Mouse (Mus musculus) neural tube, embryonic 14.5 days (tissue): Measurements from ENCODE around the gene Cln5. TPM values are rescaled to one million over a fixed set of nuclear protein-coding genes. Genes with fewer than 3 reads are reported as not detected.

Experiments
- ATAC-seq: fragments of 200-750 bp; cut with Nextera tagmentation; 2 replicates; pipeline ENCODE4 v1.8.0; 2017; ENCODE audit warnings: low read depth, mild to moderate bottlenecking, moderate TSS enrichment, moderate library complexity
- H3K27ac ChIP-seq: fragments of 300-500 bp; sonication (generic); 2 replicates; pipeline ENCODE4 v1.5.1; 2014; ENCODE audit warnings: low read depth, mild to moderate bottlenecking, control low read depth, low read length, moderate library complexity, mixed read lengths
- H3K27me3 ChIP-seq: fragments of 300-500 bp; sonication (generic); 2 replicates; pipeline ENCODE4 v1.6.1; 2014; ENCODE audit warnings: low read length; ENCODE audit not compliant: control insufficient read depth, insufficient read depth
- H3K36me3 ChIP-seq: fragments of 300-500 bp; sonication (generic); 2 replicates; pipeline ENCODE4 v1.6.1; 2014; ENCODE audit warnings: low read length, mixed read lengths; ENCODE audit not compliant: control insufficient read depth, insufficient read depth
- H3K4me1 ChIP-seq: fragments of 300-500 bp; sonication (generic); 2 replicates; pipeline ENCODE4 v1.6.1; 2014; ENCODE audit warnings: low read length; ENCODE audit not compliant: control insufficient read depth, insufficient read depth
- H3K4me2 ChIP-seq: fragments of 300-500 bp; sonication (generic); 2 replicates; pipeline ENCODE4 v1.6.1; 2014; ENCODE audit warnings: mild to moderate bottlenecking, low read depth, low read length, control low read depth
- H3K4me3 ChIP-seq: fragments of 300-500 bp; sonication (generic); 2 replicates; pipeline ENCODE4 v1.5.1; 2014; ENCODE audit warnings: low read depth, low read length, control low read depth, mixed read lengths
- H3K9ac ChIP-seq: fragments of 300-500 bp; sonication (generic); replicated peaks from 2 replicates; pipeline ENCODE4 v1.6.1; 2014; ENCODE audit warnings: low read depth, mild to moderate bottlenecking, control low read depth, low read length, mixed read lengths
- H3K9me3 ChIP-seq: fragments of 300-500 bp; sonication (generic); 2 replicates; pipeline ENCODE4 v1.6.1; 2016; ENCODE audit warnings: low read length; ENCODE audit not compliant: control insufficient read depth
- WGBS: fragments of 180-500 bp; shearing (Covaris S2); extraction: QIAGEN DNeasy Blood & Tissue Kit; methylation state at CpG from one replicate; pipeline ENCODE4 v1.1.7; 2014; 5-methylcytosine and 5-hydroxymethylcytosine counted together
- polyA plus RNA-seq: library from polyadenylated mRNA; unstranded; fragments of >200 nt; fragmentation: Nextera tagmentation; extraction: Ambion mirVana; gene quantifications from 2 replicates; pipeline ENCODE4 v1.2.1, GENCODE M21; 2014

Gene Cln5
- polyA plus RNA-seq, 1 experiment from 2014 or later, result 10.6 TPM

GRCm38 (mm10) chr14:103100296-103100695 lies 30.3 kb downstream of the Cln5 start:
- H3K4me2 ChIP-seq, result no peak overlapping the region
- no peaks in the 10 kb centered on the region for H3K9me3 ChIP-seq
- H3K36me3 ChIP-seq, result no peaks in the 10 kb centered on the region
- H3K27ac ChIP-seq, result no peak overlapping the region
- H3K9ac ChIP-seq, result no peak overlapping the region
- no peak overlapping the region for H3K4me3 ChIP-seq
- H3K4me1 ChIP-seq, result peaks cover 19% of the 10 kb centered on the region
- no peaks in the 10 kb centered on the region for H3K27me3 ChIP-seq
- WGBS, result 84% methylated on average over 13 of the region's 13 CpGs
- ATAC-seq, result no peak

- 81% methylated on average over 3 of the region's 3 CpGs for WGBS
- Histone ChIP-seq H3K27ac (no peak overlapping the region), H3K4me1 (peaks cover 18% of the 10 kb centered on the region), H3K9me3 (no peaks in the 10 kb centered on the region), H3K27me3 (no peaks in the 10 kb centered on the region), H3K4me2 (no peak overlapping the region), H3K9ac (no peak overlapping the region), H3K36me3 (no peaks in the 10 kb centered on the region), H3K4me3 (no peak overlapping the region)
- no peak for ATAC-seq
Measured at GRCm38 (mm10) chr14:103101171-103101570, 31.2 kb downstream of the Cln5 start.

- Histone ChIP-seq H3K9ac (no peak overlapping the region), H3K27me3 (no peaks in the 10 kb centered on the region), H3K36me3 (no peaks in the 10 kb centered on the region), H3K4me1 (peaks cover 7% of the 10 kb centered on the region), H3K27ac (no peak overlapping the region), H3K4me3 (no peak overlapping the region), H3K9me3 (no peaks in the 10 kb centered on the region), H3K4me2 (no peak overlapping the region)
- 60% methylated on average over 6 of the region's 6 CpGs for WGBS
- no peak for ATAC-seq
Measured at GRCm38 (mm10) chr14:103102246-103102645, 32.2 kb downstream of the Cln5 start.

- WGBS, result 83% methylated on average over 10 of the region's 10 CpGs
- Histone ChIP-seq H3K9me3 (no peaks in the 10 kb centered on the region), H3K4me3 (no peak overlapping the region), H3K27me3 (no peaks in the 10 kb centered on the region), H3K9ac (no peak overlapping the region), H3K27ac (no peak overlapping the region), H3K4me2 (no peak overlapping the region), H3K4me1 (peaks cover 3% of the 10 kb centered on the region; the same call in 1 of the 2 replicates), H3K36me3 (no peaks in the 10 kb centered on the region)
- no peak for ATAC-seq
Measured at GRCm38 (mm10) chr14:103102731-103103335, 32.8 kb downstream of the Cln5 start.

- no peak for ATAC-seq
- Histone ChIP-seq H3K36me3 (no peaks in the 10 kb centered on the region), H3K9ac (no peak overlapping the region), H3K4me3 (no peak overlapping the region), H3K4me2 (no peak overlapping the region), H3K9me3 (no peaks in the 10 kb centered on the region), H3K4me1 (no peaks in the 10 kb centered on the region), H3K27ac (no peak overlapping the region), H3K27me3 (no peaks in the 10 kb centered on the region)
- 93% methylated on average over 2 of the region's 2 CpGs for WGBS
Measured at GRCm38 (mm10) chr14:103106301-103106700, 36.3 kb downstream of the Cln5 start.

- Histone ChIP-seq H3K9ac (no peak overlapping the region), H3K4me1 (no peaks in the 10 kb centered on the region), H3K9me3 (no peaks in the 10 kb centered on the region), H3K4me3 (no peak overlapping the region), H3K36me3 (peaks cover 13% of the 10 kb centered on the region), H3K27me3 (no peaks in the 10 kb centered on the region), H3K27ac (no peak overlapping the region), H3K4me2 (no peak overlapping the region)
- ATAC-seq, result no peak
- WGBS, result 92% methylated on average over 4 of the region's 4 CpGs
Measured at GRCm38 (mm10) chr14:103109971-103110370, 40.0 kb downstream of the Cln5 start.

- Histone ChIP-seq H3K9me3 (no peaks in the 10 kb centered on the region), H3K9ac (no peak overlapping the region), H3K4me1 (no peaks in the 10 kb centered on the region), H3K36me3 (peaks cover 39% of the 10 kb centered on the region), H3K27ac (no peak overlapping the region), H3K4me3 (no peak overlapping the region), H3K27me3 (no peaks in the 10 kb centered on the region), H3K4me2 (no peak overlapping the region)
- ATAC-seq, result no peak
- WGBS, result 87% methylated on average over 3 of the region's 3 CpGs
Measured at GRCm38 (mm10) chr14:103112606-103113363, 42.8 kb downstream of the Cln5 start.

GRCm38 (mm10) chr14:103114994-103115670 lies 45.1 kb downstream of the Cln5 start:
- Histone ChIP-seq H3K9me3 (no peaks in the 10 kb centered on the region), H3K4me1 (no peaks in the 10 kb centered on the region), H3K36me3 (peaks cover 57% of the 10 kb centered on the region), H3K9ac (no peak overlapping the region), H3K4me3 (no peak overlapping the region), H3K4me2 (no peak overlapping the region), H3K27me3 (no peaks in the 10 kb centered on the region), H3K27ac (no peak overlapping the region)
- WGBS, result 98% methylated on average over 3 of the region's 3 CpGs
- ATAC-seq, result no peak

- Histone ChIP-seq H3K4me1 (no peaks in the 10 kb centered on the region), H3K27ac (no peak overlapping the region), H3K36me3 (peaks cover 64% of the 10 kb centered on the region), H3K9ac (no peak overlapping the region), H3K4me3 (no peak overlapping the region), H3K27me3 (no peaks in the 10 kb centered on the region), H3K4me2 (no peak overlapping the region), H3K9me3 (no peaks in the 10 kb centered on the region)
- no peak for ATAC-seq
- 87% methylated on average over 6 of the region's 6 CpGs for WGBS
Measured at GRCm38 (mm10) chr14:103125756-103126155, 55.7 kb downstream of the Cln5 start.
